Mouse (Mus musculus) embryonic facial prominence, embryonic 11.5 days (tissue): ENCODE measurements at regions not wholly inside any gene's neighbourhood (a gene's known extent, or its start where the extent isn't known, plus 50 kb on each side); places are given as distances from the start of the nearest gene placed in this dataset.

Source experiments
- ATAC-seq: fragments of 200-750 bp; cut with Nextera tagmentation; replicated peaks from 2 replicates; pipeline ENCODE4 v1.8.0; 2017; ENCODE audit warnings: low read depth; ENCODE audit not compliant: insufficient number of reproducible peaks, low FRiP score, low TSS enrichment
- DNase-seq: peaks from one replicate; pipeline ENCODE4 v3.0.0-alpha.2; 2015; ENCODE audit warnings: low spot score
- H3K27ac ChIP-seq: fragments of 300-500 bp; sonication (generic); replicated peaks from 2 replicates; pipeline ENCODE4 v1.5.1; 2014; ENCODE audit warnings: mild to moderate bottlenecking, low read depth, low read length, control low read depth
- H3K27me3 ChIP-seq: fragments of 300-500 bp; sonication (generic); 2 replicates; pipeline ENCODE4 v1.6.1; 2014; ENCODE audit warnings: mild to moderate bottlenecking, low read length, moderate library complexity, mixed read lengths; ENCODE audit not compliant: control insufficient read depth, insufficient read depth
- H3K36me3 ChIP-seq: fragments of 300-500 bp; sonication (generic); replicated peaks from 2 replicates; pipeline ENCODE4 v1.6.1; 2014; ENCODE audit warnings: low read depth, mild to moderate bottlenecking, low read length, moderate library complexity, mixed read lengths; ENCODE audit not compliant: control insufficient read depth, insufficient read depth
- H3K4me1 ChIP-seq: fragments of 300-500 bp; sonication (generic); 2 replicates; pipeline ENCODE4 v1.6.1; 2014; ENCODE audit warnings: low read length, mixed read lengths; ENCODE audit not compliant: control insufficient read depth, insufficient read depth
- H3K4me2 ChIP-seq: fragments of 300-500 bp; sonication (generic); 2 replicates; pipeline ENCODE4 v1.6.1; 2014; ENCODE audit warnings: low read depth, mild to moderate bottlenecking, control low read depth, low read length, moderate library complexity
- H3K4me3 ChIP-seq: fragments of 300-500 bp; sonication (generic); 2 replicates; pipeline ENCODE4 v1.5.1; 2014; ENCODE audit warnings: low read depth, low read length, control low read depth
- H3K9ac ChIP-seq: fragments of 300-500 bp; sonication (generic); replicated peaks from 2 replicates; pipeline ENCODE4 v1.6.1; 2014; ENCODE audit warnings: mild to moderate bottlenecking, control low read depth, low read length
- H3K9me3 ChIP-seq: fragments of 300-500 bp; sonication (generic); replicated peaks from 2 replicates; pipeline ENCODE4 v1.6.1; 2016; ENCODE audit warnings: mild to moderate bottlenecking, low read length, inconsistent platforms, mixed read lengths; ENCODE audit not compliant: control insufficient read depth
- WGBS: fragments of 180-500 bp; shearing (Covaris S2); extraction: QIAGEN DNeasy Blood & Tissue Kit; methylation state at CpG from one replicate; pipeline ENCODE4 v1.1.7; 2014; 5-methylcytosine and 5-hydroxymethylcytosine counted together

GRCm38 (mm10) chr13:83738528-83738981 is 234.7 kb downstream of the Mef2c start:
- H3K36me3 ChIP-seq: no peaks in the 10 kb centered on the region
- no peaks in the 10 kb centered on the region for H3K4me1 ChIP-seq
- 0 out of 2 replicates have a peak overlapping the region, but pooled peaks have one; percentile 9 for H3K9ac ChIP-seq
- H3K4me3 ChIP-seq: peak overlapping the region; percentile 22; the same call in 1 of the 2 replicates
- no peak for ATAC-seq
- DNase-seq: peak; percentile 28
- no peak overlapping the region for H3K27ac ChIP-seq
- H3K4me2 ChIP-seq: peak overlapping the region; percentile 2; the same call in 1 of the 2 replicates
- H3K27me3 ChIP-seq: peaks cover 17% of the 10 kb centered on the region
- no peaks in the 10 kb centered on the region for H3K9me3 ChIP-seq
- 5% methylated on average over 12 of the region's 12 CpGs for WGBS

- no peak overlapping the region for H3K27ac ChIP-seq
- H3K4me1 ChIP-seq: no peaks in the 10 kb centered on the region
- DNase-seq (no peak), ATAC-seq (no peak)
- peaks cover 15% of the 10 kb centered on the region for H3K27me3 ChIP-seq
- peak overlapping the region; percentile 9; the same call in 1 of the 2 replicates for H3K4me3 ChIP-seq
- WGBS: 9% methylated on average over 3 of the region's 3 CpGs
- H3K4me2 ChIP-seq: no peak overlapping the region
- H3K36me3 ChIP-seq: no peaks in the 10 kb centered on the region
- no peaks in the 10 kb centered on the region for H3K9me3 ChIP-seq
- H3K9ac ChIP-seq: no peak overlapping the region
These were observed 235.3 kb downstream of the Mef2c start for GRCm38 (mm10) chr13:83739131-83739530.

DNA sequence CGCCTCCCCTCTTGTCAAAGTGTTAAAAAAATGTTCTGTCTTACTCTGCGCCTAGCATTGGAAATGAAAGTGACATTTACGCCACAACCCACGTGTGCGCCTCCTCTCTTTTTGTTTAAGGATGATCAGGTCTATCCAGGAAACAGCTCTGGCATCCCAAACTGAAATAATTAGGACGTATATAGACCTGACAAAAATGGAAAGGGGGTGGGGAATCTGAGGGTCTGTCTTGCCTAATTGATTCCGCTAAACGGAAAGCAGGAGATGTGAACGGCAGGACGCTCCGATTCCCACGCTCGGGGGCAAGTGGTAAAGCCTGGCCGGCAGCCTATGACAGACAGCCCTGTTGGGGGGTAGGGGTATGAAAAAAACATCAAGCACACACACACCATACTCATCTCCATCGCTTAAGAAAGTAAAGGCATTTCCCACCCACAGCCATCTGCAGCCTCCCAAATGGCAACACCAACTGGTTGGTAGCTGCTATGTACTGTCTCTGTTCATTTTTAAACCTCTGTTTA is 235.8 kb downstream of the Mef2c start:
- DNase-seq (peak; percentile 30), ATAC-seq (peak; percentile 64)
- Histone ChIP-seq H3K9ac (no peak overlapping the region), H3K9me3 (no peaks in the 10 kb centered on the region), H3K27me3 (peaks cover 15% of the 10 kb centered on the region), H3K27ac (no peak overlapping the region), H3K4me1 (no peaks in the 10 kb centered on the region), H3K4me3 (peak overlapping the region; percentile 9), H3K36me3 (no peaks in the 10 kb centered on the region), H3K4me2 (no peak overlapping the region)
- 1% methylated on average over 15 of the region's 15 CpGs for WGBS

DNA sequence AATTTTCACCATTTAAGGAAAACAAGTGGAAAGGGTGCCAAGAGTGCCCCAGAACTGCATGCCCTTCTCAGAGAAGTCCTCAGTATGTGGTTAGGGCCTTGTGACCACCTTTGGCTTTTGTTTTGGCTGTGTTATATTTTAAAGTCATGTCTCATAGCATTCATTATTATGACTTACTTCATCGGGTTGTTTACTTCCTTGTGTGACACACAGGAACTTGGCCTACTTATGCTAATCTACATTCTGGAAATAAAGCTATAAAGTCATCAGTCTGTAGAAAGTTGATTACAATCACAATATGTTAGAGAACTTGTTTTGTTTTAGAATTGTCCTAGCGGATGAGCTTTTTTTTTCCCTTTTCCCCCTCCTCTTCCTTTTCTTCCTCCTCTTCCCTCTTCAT is 236.3 kb downstream of the Mef2c start:
- WGBS: 24% methylated on average over 2 of the region's 2 CpGs
- ATAC-seq (no peak), DNase-seq (no peak)
- Histone ChIP-seq H3K4me1 (no peaks in the 10 kb centered on the region), H3K9me3 (no peaks in the 10 kb centered on the region), H3K9ac (no peak overlapping the region), H3K4me2 (no peak overlapping the region), H3K36me3 (no peaks in the 10 kb centered on the region), H3K27ac (no peak overlapping the region), H3K4me3 (peak overlapping the region; percentile 9; the same call in 1 of the 2 replicates), H3K27me3 (peaks cover 15% of the 10 kb centered on the region)

GRCm38 (mm10) chr13:83740771-83741170 is 236.9 kb downstream of the Mef2c start:
- ATAC-seq: no peak
- Histone ChIP-seq H3K36me3 (no peaks in the 10 kb centered on the region), H3K4me3 (no peak overlapping the region), H3K9ac (no peak overlapping the region), H3K27me3 (peaks cover 13% of the 10 kb centered on the region), H3K4me1 (no peaks in the 10 kb centered on the region), H3K4me2 (no peak overlapping the region), H3K27ac (no peak overlapping the region), H3K9me3 (no peaks in the 10 kb centered on the region)
- no peak for DNase-seq
- WGBS: 13% methylated on average over 4 of the region's 4 CpGs

DNA sequence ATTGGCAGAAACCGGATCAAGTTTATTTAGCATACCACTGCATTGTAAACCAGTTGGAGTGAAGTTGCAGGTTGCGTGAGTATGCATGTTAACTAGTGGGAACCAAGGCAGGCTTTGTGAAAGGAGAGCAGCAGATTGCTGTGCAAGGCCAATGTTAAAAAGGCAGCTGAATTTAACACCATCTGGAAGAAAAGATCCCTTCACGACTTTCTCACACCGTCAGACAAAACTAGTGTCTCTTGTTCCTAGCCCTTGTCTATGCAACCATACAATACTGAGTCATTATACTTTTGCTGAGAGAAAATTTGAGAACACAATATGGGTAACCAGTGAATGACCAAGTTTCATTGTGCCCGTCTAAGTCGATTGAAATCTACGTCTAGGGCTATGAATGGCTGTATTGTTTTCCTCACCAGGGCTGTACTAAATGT is 237.8 kb downstream of the Mef2c start:
- no peak overlapping the region for H3K4me3 ChIP-seq
- H3K27me3 ChIP-seq: peaks cover 10% of the 10 kb centered on the region; the same call in 1 of the 2 replicates
- no peaks in the 10 kb centered on the region for H3K36me3 ChIP-seq
- H3K4me1 ChIP-seq: no peaks in the 10 kb centered on the region
- peak; percentile 56 for DNase-seq
- H3K4me2 ChIP-seq: no peak overlapping the region
- H3K9me3 ChIP-seq: no peaks in the 10 kb centered on the region
- no peak overlapping the region for H3K27ac ChIP-seq
- no peak overlapping the region for H3K9ac ChIP-seq
- WGBS: 22% methylated on average over 7 of the region's 7 CpGs
- ATAC-seq: peak; percentile 36; the same call in 1 of the 2 replicates

- ATAC-seq: no peak
- no peaks in the 10 kb centered on the region for H3K4me1 ChIP-seq
- no peak for DNase-seq
- H3K9me3 ChIP-seq: no peaks in the 10 kb centered on the region
- H3K4me3 ChIP-seq: no peak overlapping the region
- H3K9ac ChIP-seq: no peak overlapping the region
- WGBS: 59% methylated on average over 2 of the region's 2 CpGs
- no peak overlapping the region for H3K4me2 ChIP-seq
- H3K27ac ChIP-seq: no peak overlapping the region
- H3K36me3 ChIP-seq: no peaks in the 10 kb centered on the region
- H3K27me3 ChIP-seq: peaks cover 10% of the 10 kb centered on the region; the same call in 1 of the 2 replicates
These were observed 238.3 kb downstream of the Mef2c start for GRCm38 (mm10) chr13:83742102-83742501.

GRCm38 (mm10) chr13:83742546-83742945 is 238.7 kb downstream of the Mef2c start:
- no peak overlapping the region for H3K9ac ChIP-seq

More at GRCm38 (mm10) chr13:83742546-83742945, 238.7 kb downstream of the Mef2c start:
- Histone ChIP-seq H3K27me3 (peaks cover 6% of the 10 kb centered on the region; the same call in 1 of the 2 replicates), H3K4me3 (no peak overlapping the region), H3K36me3 (no peaks in the 10 kb centered on the region), H3K4me2 (no peak overlapping the region), H3K4me1 (no peaks in the 10 kb centered on the region), H3K27ac (no peak overlapping the region), H3K9me3 (no peaks in the 10 kb centered on the region)
- ATAC-seq (no peak), DNase-seq (no peak)
- WGBS: 73% methylated on average over 3 of the region's 3 CpGs
